Mouse (Mus musculus) embryonic facial prominence, embryonic 10.5 days (tissue): ENCODE measurements around the gene Flad1. TPM values are rescaled to one million over a fixed set of nuclear protein-coding genes. Genes with fewer than 3 reads are reported as not detected.
"Not testable (repeated sequence)": the region's sequence is repeated elsewhere in the genome, so short reads cannot be mapped to it uniquely, and the experiment has no call there.

Source experiments
- DNase-seq: peaks from one replicate; pipeline ENCODE4 v3.0.0-alpha.2; 2017; ENCODE audit warnings: low spot score
- H3K27ac ChIP-seq: fragments of 300-500 bp; sonication (generic); replicated peaks from 2 replicates; pipeline ENCODE4 v1.5.1; 2016; ENCODE audit warnings: mild to moderate bottlenecking
- H3K27me3 ChIP-seq: fragments of 300-500 bp; sonication (generic); replicated peaks from 2 replicates; pipeline ENCODE4 v1.6.1; 2016; ENCODE audit warnings: low read depth, mild to moderate bottlenecking; ENCODE audit not compliant: poor library complexity, severe bottlenecking
- H3K36me3 ChIP-seq: fragments of 300-500 bp; sonication (generic); replicated peaks from 2 replicates; pipeline ENCODE4 v1.6.1; 2016; ENCODE audit warnings: mild to moderate bottlenecking, moderate library complexity
- H3K4me1 ChIP-seq: fragments of 300-500 bp; sonication (generic); 2 replicates; pipeline ENCODE4 v1.6.1; 2016
- H3K4me3 ChIP-seq: fragments of 300-500 bp; sonication (generic); 2 replicates; pipeline ENCODE4 v1.5.1; 2016; ENCODE audit warnings: mild to moderate bottlenecking, moderate library complexity
- H3K9me3 ChIP-seq: fragments of 300-500 bp; sonication (generic); 2 replicates; pipeline ENCODE4 v1.6.1; 2016; ENCODE audit warnings: mild to moderate bottlenecking
- WGBS: fragments of 180-500 bp; shearing (Covaris S2); methylation state at CpG from one replicate; pipeline ENCODE4 v1.1.7; 2016; 5-methylcytosine and 5-hydroxymethylcytosine counted together
- polyA plus RNA-seq: library from polyadenylated mRNA; unstranded; fragments of >200 nt; fragmentation: Nextera tagmentation; extraction: Ambion mirVana; gene quantifications from 2 replicates; pipeline ENCODE4 v1.2.1, GENCODE M21; 2016

Flad1 gene
- polyA plus RNA-seq, 1 experiment from 2014 or later: 28.2 TPM

DNA sequence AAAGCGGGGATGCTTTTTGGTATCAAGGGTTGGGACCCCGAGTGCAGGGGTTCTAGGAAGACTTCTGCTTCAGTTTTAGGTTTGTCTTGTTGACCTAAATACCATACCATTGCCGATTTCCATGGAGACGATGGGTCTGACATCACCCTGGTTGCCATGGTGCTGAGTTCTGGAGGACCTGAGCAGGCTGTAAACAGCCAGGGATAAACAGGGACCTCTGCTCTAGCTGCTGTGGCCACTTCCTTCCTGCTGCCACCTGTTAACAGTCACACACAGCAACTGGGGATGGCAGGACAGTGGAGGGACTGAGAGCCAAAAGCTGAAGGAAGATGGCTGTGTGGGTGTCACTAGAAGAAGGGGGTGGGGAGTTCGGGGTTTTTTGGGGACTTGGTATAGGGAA, 25.6 kb upstream of the Flad1 start:
- peak overlapping the region; percentile 67 for H3K4me3 ChIP-seq
- 35% methylated on average over 5 of the region's 5 CpGs for WGBS
- peak; percentile 48 for DNase-seq
- H3K27me3 ChIP-seq: no peaks in the 10 kb centered on the region
- H3K4me1 ChIP-seq: peaks cover 31% of the 10 kb centered on the region
- no peaks in the 10 kb centered on the region for H3K9me3 ChIP-seq
- peaks cover 39% of the 10 kb centered on the region for H3K36me3 ChIP-seq
- peak overlapping the region; percentile 85 for H3K27ac ChIP-seq

DNA sequence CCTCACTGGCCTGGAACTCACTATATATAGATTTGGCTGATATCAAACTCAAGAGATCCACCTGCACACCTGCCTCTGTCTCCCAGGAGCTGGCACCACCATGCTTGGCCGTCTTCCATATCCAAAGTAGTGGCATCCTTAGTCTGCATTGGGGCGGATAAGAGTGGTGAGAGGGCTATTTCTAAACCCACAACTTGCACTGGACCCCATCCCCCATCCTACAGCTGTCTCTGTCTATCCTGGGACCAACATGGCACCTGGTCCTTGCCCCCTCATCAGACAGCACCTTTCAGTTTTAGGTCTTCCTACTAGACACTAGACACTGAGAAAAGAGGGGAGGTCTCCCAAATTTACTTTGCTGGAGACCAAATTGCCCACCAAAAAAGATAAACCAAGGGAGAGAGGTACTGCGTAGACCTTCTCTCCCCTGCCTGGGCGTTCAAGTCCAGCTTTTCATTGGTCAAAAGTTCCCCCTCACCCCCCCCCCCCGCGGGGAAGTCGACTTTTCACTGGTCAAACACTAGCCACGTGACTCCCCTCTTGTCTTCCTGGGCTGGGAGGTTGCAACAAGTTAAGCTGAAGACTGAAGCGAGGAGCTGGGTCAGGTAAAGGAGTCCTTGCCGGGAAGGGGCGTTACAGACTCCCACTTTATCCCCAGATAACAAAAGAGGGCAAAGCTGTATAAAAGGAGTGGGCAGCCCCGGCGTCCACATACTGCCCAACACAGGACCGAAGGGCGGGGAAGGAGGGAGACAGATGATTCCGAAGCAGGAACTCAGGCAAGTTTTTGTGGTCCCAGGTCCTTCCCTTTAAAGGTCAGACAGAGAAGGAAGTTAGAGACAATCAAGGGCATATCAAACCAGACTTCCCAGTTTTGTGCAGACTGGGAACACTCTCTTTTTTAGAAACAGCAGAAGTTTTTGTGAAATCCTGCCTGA, 24.8 kb upstream of the Flad1 start, which contains the start of gene Pbxip1:
Gene Pbxip1, plus strand, starts transcription at position 531 of the 938 bp plus-strand sequence.
- Histone ChIP-seq H3K27ac (peak within 1 kb of the TSS; percentile 85), H3K36me3 (peaks cover 42% of the 10 kb centered on the region)
- 5% methylated on average over 16 of the region's 16 CpGs for WGBS

GRCm38 (mm10) chr3:89435041-89435440, 23.4 kb upstream of the Flad1 start:
- Histone ChIP-seq H3K9me3 (no peaks in the 10 kb centered on the region), H3K27me3 (no peaks in the 10 kb centered on the region), H3K36me3 (peaks cover 36% of the 10 kb centered on the region), H3K4me3 (no peak overlapping the region), H3K27ac (no peak overlapping the region), H3K4me1 (peaks cover 51% of the 10 kb centered on the region)
- WGBS: 60% methylated on average over 7 of the region's 7 CpGs
- DNase-seq: no peak

More for the DNA sequence above, 24.8 kb upstream of the Flad1 start, which contains the start of gene Pbxip1:
- DNase-seq: peak; percentile 91
- Histone ChIP-seq H3K27me3 (no peaks in the 10 kb centered on the region), H3K9me3 (no peaks in the 10 kb centered on the region), H3K4me1 (peaks cover 37% of the 10 kb centered on the region), H3K4me3 (peak within 1 kb of the TSS; percentile 67)

DNA sequence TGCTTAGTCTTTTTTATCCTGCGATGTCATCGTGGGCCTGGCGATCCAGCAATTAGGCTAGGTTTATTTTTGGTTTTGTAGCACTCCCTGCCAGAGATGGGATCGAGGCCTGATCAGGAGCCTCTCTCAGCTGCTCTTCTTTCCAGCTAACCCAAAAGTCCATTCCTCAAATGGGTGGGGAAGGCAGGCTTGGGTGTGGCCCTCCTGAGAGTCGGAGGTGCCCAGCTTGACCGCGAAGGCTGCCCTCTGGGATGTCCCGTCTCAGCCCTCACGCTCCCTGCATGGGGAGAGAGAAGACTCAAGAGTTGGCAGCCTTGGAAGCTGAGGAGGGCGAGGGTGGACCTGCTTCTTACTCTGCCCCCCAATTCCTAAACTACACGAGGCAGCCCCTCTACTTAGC, 22.9 kb upstream of the Flad1 start:
- no peaks in the 10 kb centered on the region for H3K9me3 ChIP-seq
- H3K27me3 ChIP-seq: no peaks in the 10 kb centered on the region
- H3K4me1 ChIP-seq: peaks cover 56% of the 10 kb centered on the region
- DNase-seq: no peak
- 81% methylated on average over 11 of the region's 11 CpGs for WGBS
- H3K4me3 ChIP-seq: no peak overlapping the region
- peak overlapping the region; percentile 24; the same call in 1 of the 2 replicates for H3K27ac ChIP-seq
- H3K36me3 ChIP-seq: peaks cover 32% of the 10 kb centered on the region

DNA sequence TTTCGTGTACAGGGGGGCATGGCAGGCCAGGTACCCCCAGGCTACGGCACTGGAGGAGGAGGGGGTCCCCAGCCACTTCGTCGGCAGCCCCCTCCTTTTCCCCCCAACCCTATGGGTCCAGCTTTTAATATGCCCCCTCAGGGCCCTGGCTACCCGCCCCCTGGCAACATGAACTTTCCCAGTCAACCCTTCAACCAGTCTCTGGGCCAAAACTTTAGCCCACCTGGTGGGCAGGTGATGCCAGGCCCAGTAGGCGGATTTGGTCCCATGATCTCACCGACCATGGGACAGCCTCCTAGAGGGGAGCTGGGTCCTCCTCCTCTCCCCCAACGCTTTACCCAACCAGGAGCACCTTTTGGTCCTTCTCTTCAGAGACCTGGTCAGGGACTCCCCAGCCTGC, 20.9 kb upstream of the Flad1 start:
- Histone ChIP-seq H3K4me3 (0 out of 2 replicates have a peak overlapping the region, but pooled peaks have one; percentile 2), H3K4me1 (peaks cover 49% of the 10 kb centered on the region), H3K27ac (no peak overlapping the region), H3K36me3 (peaks cover 45% of the 10 kb centered on the region), H3K27me3 (no peaks in the 10 kb centered on the region), H3K9me3 (no peaks in the 10 kb centered on the region)
- WGBS: 93% methylated on average over 8 of the region's 8 CpGs
- DNase-seq: no peak

- H3K36me3 ChIP-seq: peaks cover 65% of the 10 kb centered on the region
- WGBS: 2% methylated on average over 68 of the region's 68 CpGs
- no peaks in the 10 kb centered on the region for H3K9me3 ChIP-seq
- H3K27me3 ChIP-seq: no peaks in the 10 kb centered on the region
- H3K4me3 ChIP-seq: peak within 1 kb of the TSS; percentile 93
- DNase-seq: peak; percentile 98
- peak within 1 kb of the TSS; percentile 91 for H3K27ac ChIP-seq
- H3K4me1 ChIP-seq: peaks cover 33% of the 10 kb centered on the region
These were observed 18.8 kb upstream of the Flad1 start, which contains the start of gene Pygo2 for GRCm38 (mm10) chr3:89430171-89431159. Pygo2 (plus strand) TSS chr3:89430214.

DNA sequence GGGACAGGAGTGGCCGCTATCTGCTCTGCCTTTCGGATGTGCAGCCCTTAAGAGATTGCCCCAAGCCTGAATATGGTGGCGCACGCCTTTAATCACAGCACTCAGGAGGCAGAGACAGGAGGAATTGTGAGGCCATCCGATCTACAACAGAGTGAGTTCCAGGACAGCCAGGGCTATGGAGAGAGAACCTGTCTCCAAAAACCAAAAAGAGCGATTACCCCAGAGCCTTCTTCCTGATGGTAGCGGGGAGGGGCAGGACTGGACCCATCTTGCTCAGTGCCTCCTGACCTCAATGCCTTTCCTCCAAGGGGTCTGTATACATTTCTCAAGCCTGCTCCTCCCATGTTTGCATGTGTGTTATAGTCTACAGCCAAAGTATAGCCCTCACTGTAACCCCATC, 17.4 kb upstream of the Flad1 start:
- H3K4me3 ChIP-seq, H3K27me3 ChIP-seq, H3K9me3 ChIP-seq, DNase-seq, H3K27ac ChIP-seq: not testable (repeated sequence)
- Histone ChIP-seq H3K4me1 (peaks cover 33% of the 10 kb centered on the region), H3K36me3 (peaks cover 67% of the 10 kb centered on the region)
- 91% methylated on average over 7 of the region's 7 CpGs for WGBS

DNA sequence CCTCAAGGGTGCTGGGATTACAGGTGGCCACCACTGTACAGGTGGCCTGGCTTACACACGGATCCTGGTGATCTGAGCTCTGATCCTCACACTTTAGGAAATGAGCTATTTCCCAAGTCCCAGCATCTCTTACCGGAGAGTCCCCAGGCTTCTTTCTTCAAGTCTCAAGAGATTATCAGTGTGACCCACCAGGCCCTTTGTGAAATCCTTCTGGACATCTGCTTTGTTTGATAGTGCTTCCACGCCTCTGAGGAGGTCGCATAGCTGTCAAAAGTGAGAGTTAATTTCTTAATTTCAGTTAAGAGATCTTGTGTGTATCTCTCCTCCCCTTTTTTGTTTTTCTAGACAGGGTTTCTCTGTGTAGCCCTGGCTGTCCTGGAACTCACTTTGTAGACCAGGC, 14.2 kb upstream of the Flad1 start:
- no peak for DNase-seq
- Histone ChIP-seq H3K27me3 (no peaks in the 10 kb centered on the region), H3K4me1 (peaks cover 49% of the 10 kb centered on the region), H3K9me3 (no peaks in the 10 kb centered on the region), H3K36me3 (peaks cover 59% of the 10 kb centered on the region), H3K27ac (no peak overlapping the region), H3K4me3 (no peak overlapping the region)
- WGBS: 89% methylated on average over 4 of the region's 4 CpGs

DNA sequence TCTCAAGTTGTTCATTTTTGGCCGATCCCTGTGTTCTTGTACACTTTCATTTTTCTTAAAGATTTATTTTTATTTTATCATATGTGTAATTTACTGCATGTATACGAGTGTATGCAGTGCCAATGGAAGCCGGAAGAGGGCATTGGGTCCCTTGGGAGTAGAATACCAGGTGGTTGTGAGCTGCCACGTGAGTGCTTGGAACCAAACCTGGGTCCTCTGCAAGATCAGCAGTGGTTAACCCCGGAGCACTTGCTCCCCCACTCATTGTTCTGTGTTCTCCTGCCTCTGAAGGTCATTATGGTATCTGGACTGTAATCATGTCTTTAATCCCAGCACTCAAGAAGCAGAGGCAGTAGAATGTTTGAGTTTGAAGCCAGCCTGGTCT, 13.5 kb upstream of the Flad1 start:
- DNase-seq: no peak
- Histone ChIP-seq H3K36me3 (peaks cover 59% of the 10 kb centered on the region), H3K27ac (no peak overlapping the region), H3K4me3 (no peak overlapping the region), H3K9me3 (no peaks in the 10 kb centered on the region), H3K27me3 (no peaks in the 10 kb centered on the region), H3K4me1 (peaks cover 48% of the 10 kb centered on the region)
- 88% methylated on average over 5 of the region's 5 CpGs for WGBS

DNA sequence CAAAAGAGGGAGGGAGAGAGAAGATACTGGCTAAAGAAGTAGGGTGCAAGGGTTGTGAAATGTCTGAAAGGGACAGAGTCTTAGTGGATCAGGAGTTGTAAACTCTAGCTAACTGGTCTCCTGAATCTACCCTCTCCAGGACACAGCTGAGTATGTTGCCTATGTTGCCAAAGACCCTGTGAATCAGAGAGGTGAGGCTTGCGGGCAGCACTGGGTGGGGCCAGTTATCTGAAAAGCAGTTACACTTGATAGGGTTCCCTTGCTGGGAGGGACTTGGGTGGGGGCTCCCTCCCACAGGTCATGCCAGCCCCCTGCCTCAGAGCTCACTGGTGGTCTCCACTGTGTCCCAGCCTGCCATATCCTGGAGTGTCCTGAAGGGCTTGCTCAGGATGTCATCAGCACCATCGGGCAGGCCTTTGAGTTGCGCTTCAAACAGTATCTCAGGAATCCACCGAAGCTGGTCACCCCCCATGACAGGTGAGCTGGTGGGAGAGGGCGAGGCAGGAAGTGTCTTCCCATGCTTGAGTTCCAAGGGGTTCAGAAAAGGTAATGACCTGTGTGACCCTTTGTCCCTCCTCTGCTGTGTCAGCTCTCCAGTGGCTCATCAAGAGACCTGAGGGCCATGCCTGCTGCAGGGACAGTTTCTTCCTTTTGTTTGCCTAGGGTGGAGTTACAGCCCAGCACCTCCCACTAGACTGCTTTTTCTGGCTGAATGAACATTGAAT, 12.9 kb upstream of the Flad1 start:
- Histone ChIP-seq H3K4me1 (peaks cover 48% of the 10 kb centered on the region), H3K27ac (no peak overlapping the region), H3K9me3 (no peaks in the 10 kb centered on the region), H3K36me3 (peaks cover 59% of the 10 kb centered on the region), H3K4me3 (peak overlapping the region; percentile 11; the same call in 1 of the 2 replicates), H3K27me3 (no peaks in the 10 kb centered on the region)
- no peak for DNase-seq
- WGBS: 93% methylated on average over 5 of the region's 5 CpGs

GRCm38 (mm10) chr3:89422556-89423205, 11.0 kb upstream of the Flad1 start:
- peak overlapping the region; percentile 89 for H3K27ac ChIP-seq
- H3K4me3 ChIP-seq: peak overlapping the region; percentile 65
- 73% methylated on average over 6 of the region's 6 CpGs for WGBS

More at GRCm38 (mm10) chr3:89422556-89423205, 11.0 kb upstream of the Flad1 start:
- no peak for DNase-seq
- no peaks in the 10 kb centered on the region for H3K27me3 ChIP-seq
- H3K4me1 ChIP-seq: peaks cover 54% of the 10 kb centered on the region
- no peaks in the 10 kb centered on the region for H3K9me3 ChIP-seq
- H3K36me3 ChIP-seq: peaks cover 46% of the 10 kb centered on the region
